Mouse (Mus musculus): ENCODE results near the gene Nudt3.

DNA sequence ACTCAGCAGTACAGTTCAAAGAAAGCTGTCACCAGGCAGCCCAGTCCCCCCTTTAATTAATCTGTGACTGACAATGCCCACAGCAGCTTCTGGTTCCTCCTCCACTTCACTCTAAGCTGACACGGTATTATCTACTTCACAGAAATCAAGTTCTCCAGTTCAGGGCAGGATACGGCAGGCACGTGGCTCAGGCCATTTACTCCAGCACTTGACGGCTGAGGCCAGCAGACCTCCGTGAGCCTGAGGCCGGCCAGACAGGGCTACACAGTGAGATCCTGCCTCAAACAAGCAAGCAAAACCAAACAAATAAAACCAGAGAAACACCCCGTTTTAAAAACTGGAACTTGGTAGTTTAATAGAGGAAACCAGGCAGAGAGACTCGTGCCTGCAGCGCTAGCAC, 36.6 kb downstream of the Nudt3 start:
- TF ChIP-seq CTCF (IDR thresholded peaks at IDR 0.05; ENCODE audit: low read depth) (no peak), EP300 (IDR thresholded peaks at IDR 0.05; ENCODE audit: low read depth) (no peak)
